20 mouse cellular contexts compared by ENCODE assay signal in the genomic region with DNA sequence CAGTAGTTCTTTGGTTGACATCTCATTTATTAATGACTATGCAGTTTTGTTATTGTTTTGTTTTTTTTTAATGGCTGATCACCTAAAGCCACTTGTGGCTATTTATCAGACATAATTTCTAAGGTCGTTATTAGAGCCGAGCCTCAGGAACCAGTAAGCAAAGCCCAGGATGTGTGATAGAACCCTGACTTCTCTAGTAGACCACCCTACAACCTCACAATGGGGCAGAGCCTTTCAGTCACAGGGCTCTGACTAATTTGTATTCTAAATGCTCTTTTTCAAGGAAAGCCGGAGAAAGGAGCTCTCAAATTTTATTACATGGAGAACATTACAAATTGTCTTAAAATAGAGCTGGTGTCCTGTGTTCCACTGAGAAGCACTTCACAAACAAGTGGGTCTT.
DNase-seq lines count a peak whose midpoint lies in the region; ATAC-seq and TF ChIP-seq lines count a peak whose summit lies in the region.
"Had no signal": no experiment of that assay in that cellular context is flagged by ENCODE, and none has a peak within 500 bp of the region (broad histone marks: within the 10 kb centered on the region; RNA-seq: fewer than 3 reads in every experiment).

No protein-coding gene starts in this region.

- no peaks in the 10 kb centered on the region for H3K36me3 ChIP-seq in forebrain, embryonic 13.5 days (ENCODE audit: poor library complexity, severe bottlenecking)
- H3K36me3 ChIP-seq in forebrain, embryonic 10.5 days (replicated peaks), result no peaks in the 10 kb centered on the region; the same call in 1 of the 2 replicates
- no peaks in the 10 kb centered on the region for H3K36me3 ChIP-seq in lung, embryonic 14.5 days (ENCODE audit: insufficient read depth)
- no peaks in the 10 kb centered on the region for H3K36me3 ChIP-seq in hindbrain, embryonic 13.5 days
- H3K36me3 ChIP-seq in midbrain, embryonic 16.5 days (ENCODE audit: control insufficient read depth, insufficient read depth, low read length), result no peaks in the 10 kb centered on the region
- H3K36me3 ChIP-seq: heart, embryonic 15.5 days; limb, embryonic 12.5 days; liver, embryonic 13.5 days; stomach, embryonic 15.5 days had no signal

- H3K4me2 ChIP-seq in forebrain, embryonic 13.5 days, result peak overlapping the region; percentile 47
- peak overlapping the region; percentile 18; the same call in 1 of the 2 replicates for H3K4me2 ChIP-seq in lung, embryonic 14.5 days
- peak overlapping the region; percentile 47 for H3K4me2 ChIP-seq in hindbrain, embryonic 13.5 days
- peak overlapping the region; percentile 50 for H3K4me2 ChIP-seq in midbrain, embryonic 16.5 days (ENCODE audit: low read length)
- H3K4me2 ChIP-seq: heart, embryonic 15.5 days; limb, embryonic 12.5 days; liver, embryonic 13.5 days; stomach, embryonic 15.5 days had no signal

- no peak overlapping the region for H3K4me3 ChIP-seq in forebrain, embryonic 13.5 days
- no peak overlapping the region for H3K4me3 ChIP-seq in forebrain, embryonic 10.5 days
- H3K4me3 ChIP-seq in lung, embryonic 14.5 days (ENCODE audit: low read depth, low read length), result no peak overlapping the region
- no peak overlapping the region for H3K4me3 ChIP-seq in hindbrain, embryonic 13.5 days
- no peak overlapping the region for H3K4me3 ChIP-seq in midbrain, embryonic 16.5 days (ENCODE audit: low read depth, low read length)
- H3K4me3 ChIP-seq: heart, adult 2 months; heart, embryonic 15.5 days; limb, embryonic 12.5 days; liver, embryonic 13.5 days; stomach, embryonic 15.5 days had no signal

- 29% methylated on average over 3 of the region's 3 CpGs for WGBS in forebrain, embryonic 13.5 days
- WGBS in forebrain, embryonic 10.5 days, result 90% methylated on average over 3 of the region's 3 CpGs
- WGBS in lung, embryonic 14.5 days, result 67% methylated on average over 3 of the region's 3 CpGs
- 46% methylated on average over 3 of the region's 3 CpGs for WGBS in hindbrain, embryonic 13.5 days
- WGBS in midbrain, embryonic 16.5 days, result 45% methylated on average over 3 of the region's 3 CpGs

- no peak for ATAC-seq in forebrain, embryonic 13.5 days
- ATAC-seq in lung, embryonic 14.5 days (ENCODE audit: insufficient read depth), result no peak
- no peak for ATAC-seq in hindbrain, embryonic 13.5 days (ENCODE audit: low FRiP score)
- 0 out of 2 replicates have a peak, but pooled peaks have one; percentile 33 for ATAC-seq in midbrain, embryonic 16.5 days
- no peak for ATAC-seq in monocyte, adult 5-6 weeks (replicated peaks; ENCODE audit: insufficient number of reproducible peaks, low FRiP score, low TSS enrichment, poor library complexity, severe bottlenecking)

- H3K27ac ChIP-seq in forebrain, embryonic 13.5 days, result no peak overlapping the region
- no peak overlapping the region for H3K27ac ChIP-seq in forebrain, embryonic 10.5 days
- peak overlapping the region; percentile 66; the same call in 1 of the 2 replicates for H3K27ac ChIP-seq in lung, embryonic 14.5 days (ENCODE audit: low read depth)
- no peak overlapping the region for H3K27ac ChIP-seq in hindbrain, embryonic 13.5 days
- no peak overlapping the region for H3K27ac ChIP-seq in midbrain, embryonic 16.5 days (ENCODE audit: low read length)
- H3K27ac ChIP-seq: heart, adult 2 months; limb, embryonic 12.5 days; liver, embryonic 13.5 days; macrophage had no signal

- H3K4me1 ChIP-seq in forebrain, embryonic 13.5 days, result peaks cover 29% of the 10 kb centered on the region
- H3K4me1 ChIP-seq in forebrain, embryonic 10.5 days, result peaks cover 29% of the 10 kb centered on the region
- H3K4me1 ChIP-seq in lung, embryonic 14.5 days (ENCODE audit: insufficient read depth), result 0 out of 2 replicates have a peak, but pooled peaks cover 4% of the 10 kb centered on the region
- peaks cover 32% of the 10 kb centered on the region for H3K4me1 ChIP-seq in hindbrain, embryonic 13.5 days (replicated peaks)
- H3K4me1 ChIP-seq in midbrain, embryonic 16.5 days (ENCODE audit: control insufficient read depth, insufficient read depth, low read length), result peaks cover 13% of the 10 kb centered on the region
- H3K4me1 ChIP-seq: liver, embryonic 13.5 days had no signal

- DNase-seq in forebrain, embryonic 10.5 days (ENCODE audit: extremely low spot score, low spot score), result no peak
- DNase-seq in lung, embryonic 14.5 days, result no peak
- no peak for DNase-seq in lung, postnatal 36 days
- no peak for DNase-seq in right cerebral cortex, postnatal 10 days (ENCODE audit: low spot score in 2 of 2)
- DNase-seq: adrenal gland, adult 8-10 months; cerebellum, postnatal 14 days; heart, adult 2 months; layer of hippocampus, adult 9-11 months; liver, embryonic 13.5 days; spleen, adult 18-20 months; thymus, adult 2 months had no signal

- no peaks in the 10 kb centered on the region for H3K27me3 ChIP-seq in forebrain, embryonic 13.5 days
- no peaks in the 10 kb centered on the region for H3K27me3 ChIP-seq in forebrain, embryonic 10.5 days (ENCODE audit: poor library complexity, severe bottlenecking)
- H3K27me3 ChIP-seq in lung, embryonic 14.5 days (ENCODE audit: insufficient read depth, low read length), result no peaks in the 10 kb centered on the region
- no peaks in the 10 kb centered on the region for H3K27me3 ChIP-seq in hindbrain, embryonic 13.5 days
- H3K27me3 ChIP-seq in midbrain, embryonic 16.5 days (ENCODE audit: control insufficient read depth, insufficient read depth, low read depth, low read length), result no peaks in the 10 kb centered on the region
- H3K27me3 ChIP-seq: CH12.LX; heart, embryonic 15.5 days; limb, embryonic 12.5 days; liver, embryonic 13.5 days; stomach, embryonic 15.5 days had no signal

- no peak overlapping the region for H3K9ac ChIP-seq in forebrain, embryonic 13.5 days
- H3K9ac ChIP-seq in lung, embryonic 14.5 days, result no peak overlapping the region
- H3K9ac ChIP-seq in hindbrain, embryonic 13.5 days, result no peak overlapping the region
- no peak overlapping the region for H3K9ac ChIP-seq in midbrain, embryonic 16.5 days (ENCODE audit: low read depth, low read length)
- H3K9ac ChIP-seq: heart, embryonic 15.5 days; limb, embryonic 12.5 days; liver, embryonic 13.5 days; stomach, embryonic 15.5 days had no signal

- H3K9me3 ChIP-seq in forebrain, embryonic 13.5 days (replicated peaks), result no peaks in the 10 kb centered on the region
- H3K9me3 ChIP-seq in forebrain, embryonic 10.5 days, result 0 out of 2 replicates have a peak, but pooled peaks cover 3% of the 10 kb centered on the region
- H3K9me3 ChIP-seq in lung, embryonic 14.5 days (ENCODE audit: low read depth, low read length), result no peaks in the 10 kb centered on the region
- H3K9me3 ChIP-seq in hindbrain, embryonic 13.5 days, result no peaks in the 10 kb centered on the region
- no peaks in the 10 kb centered on the region for H3K9me3 ChIP-seq in midbrain, embryonic 16.5 days (replicated peaks; ENCODE audit: control insufficient read depth, low read length, poor library complexity, severe bottlenecking)
- H3K9me3 ChIP-seq: heart, embryonic 15.5 days; limb, embryonic 12.5 days; liver, embryonic 13.5 days; stomach, embryonic 15.5 days had no signal

- TF ChIP-seq CTCF in lung, embryonic 14.5 days (IDR thresholded peaks at IDR 0.05; ENCODE audit: low read depth), result no peak
